Mouse (Mus musculus) midbrain, postnatal 0 days (tissue): ENCODE measurements at regions not wholly inside any gene's neighbourhood (a gene's known extent, or its start where the extent isn't known, plus 50 kb on each side); places are given as distances from the start of the nearest gene placed in this dataset.

ENCODE experiments used
- ATAC-seq: fragments of 200-750 bp; cut with Nextera tagmentation; 2 replicates; pipeline ENCODE4 v1.8.0; 2017; ENCODE audit warnings: moderate number of reproducible peaks, mild to moderate bottlenecking, moderate TSS enrichment, moderate library complexity; ENCODE audit not compliant: low FRiP score
- DNase-seq: peaks from one replicate; pipeline ENCODE4 v3.0.0-alpha.2; 2015; ENCODE audit warnings: low spot score
- H3K27ac ChIP-seq: fragments of 300-500 bp; sonication (generic); 2 replicates; pipeline ENCODE4 v1.5.1; 2014; ENCODE audit warnings: low read depth, mild to moderate bottlenecking, low read length, mixed read lengths
- H3K27me3 ChIP-seq: fragments of 300-500 bp; sonication (generic); 2 replicates; pipeline ENCODE4 v1.6.1; 2014; ENCODE audit warnings: low read length, control low read depth, mixed read lengths; ENCODE audit not compliant: insufficient read depth
- H3K36me3 ChIP-seq: fragments of 300-500 bp; sonication (generic); 2 replicates; pipeline ENCODE4 v1.6.1; 2014; ENCODE audit warnings: low read length, control low read depth, mixed read lengths; ENCODE audit not compliant: insufficient read depth
- H3K4me1 ChIP-seq: fragments of 300-500 bp; sonication (generic); 2 replicates; pipeline ENCODE4 v1.6.1; 2014; ENCODE audit warnings: mild to moderate bottlenecking, control low read depth, antibody characterized with exemption, low read length, mixed read lengths; ENCODE audit not compliant: insufficient read depth
- H3K4me2 ChIP-seq: fragments of 300-500 bp; sonication (generic); 2 replicates; pipeline ENCODE4 v1.6.1; 2014; ENCODE audit warnings: low read depth, mild to moderate bottlenecking, low read length, mixed read lengths; ENCODE audit not compliant: poor library complexity, severe bottlenecking
- H3K4me3 ChIP-seq: fragments of 300-500 bp; sonication (generic); 2 replicates; pipeline ENCODE4 v1.5.1; 2014; ENCODE audit warnings: low read depth, mild to moderate bottlenecking, low read length, moderate library complexity
- H3K9ac ChIP-seq: fragments of 300-500 bp; sonication (generic); replicated peaks from 2 replicates; pipeline ENCODE4 v1.6.1; 2014; ENCODE audit warnings: mild to moderate bottlenecking, low read length, moderate library complexity, mixed read lengths; ENCODE audit not compliant: poor library complexity, severe bottlenecking
- H3K9me3 ChIP-seq: fragments of 300-500 bp; sonication (generic); 2 replicates; pipeline ENCODE4 v1.6.1; 2016; ENCODE audit warnings: low read length, control low read depth
- CTCF ChIP-seq: IDR thresholded peaks from 2 replicates; pipeline ENCODE4 v1.5.1; 2016; ENCODE audit warnings: antibody characterized with exemption, mild to moderate bottlenecking
- WGBS: fragments of 180-500 bp; shearing (Covaris S2); extraction: QIAGEN DNeasy Blood & Tissue Kit; methylation state at CpG from one replicate; pipeline ENCODE4 v1.1.7; 2014; 5-methylcytosine and 5-hydroxymethylcytosine counted together

DNA sequence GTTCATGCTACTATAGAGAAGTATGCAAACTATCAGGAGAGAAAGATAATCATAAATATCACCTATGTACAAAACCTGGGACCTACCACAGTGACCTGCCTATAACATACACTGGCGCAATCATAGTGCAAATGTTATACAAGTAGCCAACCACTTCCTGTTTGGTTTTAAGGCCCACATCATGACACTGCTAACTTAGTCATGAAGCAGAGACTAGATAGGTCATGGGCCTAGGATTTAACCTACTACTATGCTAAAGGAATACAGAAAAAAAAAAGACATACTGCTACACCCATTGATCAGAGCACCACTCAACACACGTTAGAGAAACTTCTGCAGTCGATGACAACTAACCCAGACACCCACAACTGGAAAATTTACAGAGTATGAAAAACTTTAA lies 498.6 kb upstream of the Acvr2a start:
- TF ChIP-seq CTCF, result no peak
- Histone ChIP-seq H3K4me2 (no peak overlapping the region), H3K27me3 (no peaks in the 10 kb centered on the region), H3K4me3 (no peak overlapping the region), H3K27ac (no peak overlapping the region), H3K36me3 (no peaks in the 10 kb centered on the region), H3K9me3 (no peaks in the 10 kb centered on the region), H3K9ac (no peak overlapping the region), H3K4me1 (peaks cover 2% of the 10 kb centered on the region; the same call in 1 of the 2 replicates)
- no peak for ATAC-seq
- no peak for DNase-seq
- 92% methylated on average over 3 of the region's 3 CpGs for WGBS

DNA sequence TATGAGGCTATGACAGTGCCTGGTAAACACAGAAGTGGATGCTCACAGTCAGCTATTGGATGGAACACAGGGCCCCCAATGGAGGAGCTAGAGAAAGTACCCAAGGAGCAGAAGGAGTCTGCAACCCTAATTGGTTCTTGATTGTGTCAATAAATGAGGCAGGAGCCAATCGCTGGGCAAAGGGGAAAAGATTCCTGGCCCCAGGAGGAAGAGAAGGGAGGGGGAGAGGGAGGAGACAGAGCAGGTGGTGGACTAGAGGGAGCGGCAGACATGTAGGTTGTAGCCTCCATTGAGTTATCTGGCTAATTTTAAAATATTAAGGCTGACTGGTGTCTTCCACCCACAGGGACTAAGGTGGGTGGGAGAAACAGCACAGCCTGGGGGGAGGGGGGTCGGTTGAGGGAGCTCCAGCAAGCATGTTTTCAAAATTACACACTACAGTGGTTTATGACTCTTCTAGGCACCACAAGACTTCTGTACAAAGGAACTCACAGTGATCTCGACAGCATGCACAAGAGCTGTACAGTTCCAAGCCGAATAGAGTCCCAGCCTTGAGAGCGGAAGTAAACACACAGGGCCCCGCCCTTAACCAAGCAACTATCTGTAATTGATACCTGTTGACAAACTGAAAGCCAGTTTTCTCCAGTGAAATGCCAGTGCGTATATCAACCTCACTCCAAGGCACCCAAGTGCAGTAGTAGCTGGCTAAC lies 497.6 kb upstream of the Acvr2a start:
- H3K4me1 ChIP-seq, result peaks cover 2% of the 10 kb centered on the region; the same call in 1 of the 2 replicates
- H3K4me3 ChIP-seq, result no peak overlapping the region
- no peak overlapping the region for H3K4me2 ChIP-seq
- H3K9ac ChIP-seq, result no peak overlapping the region
- 85% methylated on average over 8 of the region's 8 CpGs for WGBS
- ATAC-seq, result no peak
- no peaks in the 10 kb centered on the region for H3K36me3 ChIP-seq
- H3K27me3 ChIP-seq, result no peaks in the 10 kb centered on the region
- no peaks in the 10 kb centered on the region for H3K9me3 ChIP-seq
- DNase-seq, result no peak
- no peak for TF ChIP-seq CTCF
- no peak overlapping the region for H3K27ac ChIP-seq

GRCm38 (mm10) chr2:48317821-48318220 lies 496.1 kb upstream of the Acvr2a start:
- H3K4me1 ChIP-seq, result peaks cover 2% of the 10 kb centered on the region; the same call in 1 of the 2 replicates
- 0 out of 2 replicates have a peak overlapping the region, but pooled peaks have one; percentile 9 for H3K4me2 ChIP-seq
- 53% methylated on average over 7 of the region's 7 CpGs for WGBS
- DNase-seq, result peak; percentile 42
- H3K4me3 ChIP-seq, result no peak overlapping the region
- H3K9ac ChIP-seq, result no peak overlapping the region
- peak; percentile 41; the same call in 1 of the 2 replicates for ATAC-seq
- no peaks in the 10 kb centered on the region for H3K27me3 ChIP-seq
- no peaks in the 10 kb centered on the region for H3K36me3 ChIP-seq
- H3K27ac ChIP-seq, result no peak overlapping the region
- H3K9me3 ChIP-seq, result no peaks in the 10 kb centered on the region
- TF ChIP-seq CTCF, result no peak

DNA sequence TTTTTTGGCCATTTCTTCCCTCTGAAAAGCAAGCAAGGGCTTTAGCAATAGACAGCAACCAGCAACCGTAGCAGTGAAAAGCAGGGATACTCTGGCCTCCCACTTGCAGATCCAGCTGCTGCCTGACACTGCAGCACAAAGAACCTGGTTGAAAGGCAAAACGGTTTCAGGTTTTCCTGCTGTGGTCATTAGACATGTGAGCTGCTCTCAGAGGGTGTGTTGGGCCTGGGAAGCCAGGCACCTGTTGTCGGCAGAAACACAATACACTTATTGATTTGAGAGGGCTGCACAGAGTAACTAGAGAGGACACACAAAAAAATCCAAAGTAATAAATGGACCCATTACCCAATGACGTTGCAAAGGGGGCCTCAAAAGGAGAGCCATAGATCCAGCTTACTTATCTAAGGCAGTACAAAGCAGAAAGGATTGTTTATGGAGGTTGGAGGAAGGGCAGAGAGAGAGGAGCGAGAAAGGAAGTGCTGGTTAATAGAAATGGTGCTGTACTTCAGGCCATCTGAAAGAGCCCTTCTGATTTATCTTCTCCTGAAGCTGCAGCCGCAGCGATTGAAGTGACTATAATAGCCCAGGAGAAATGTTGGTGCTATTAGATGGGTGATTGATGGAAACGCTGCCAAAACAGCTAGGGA lies 495.4 kb upstream of the Acvr2a start:
- H3K4me3 ChIP-seq, result no peak overlapping the region
- no peak overlapping the region for H3K27ac ChIP-seq
- no peaks in the 10 kb centered on the region for H3K36me3 ChIP-seq
- no peak overlapping the region for H3K9ac ChIP-seq
- TF ChIP-seq CTCF, result no peak
- ATAC-seq (no peak), DNase-seq (peak; percentile 12)
- H3K9me3 ChIP-seq, result no peaks in the 10 kb centered on the region
- H3K4me1 ChIP-seq, result peaks cover 2% of the 10 kb centered on the region; the same call in 1 of the 2 replicates
- H3K4me2 ChIP-seq, result no peak overlapping the region
- H3K27me3 ChIP-seq, result no peaks in the 10 kb centered on the region
- 48% methylated on average over 8 of the region's 8 CpGs for WGBS

DNA sequence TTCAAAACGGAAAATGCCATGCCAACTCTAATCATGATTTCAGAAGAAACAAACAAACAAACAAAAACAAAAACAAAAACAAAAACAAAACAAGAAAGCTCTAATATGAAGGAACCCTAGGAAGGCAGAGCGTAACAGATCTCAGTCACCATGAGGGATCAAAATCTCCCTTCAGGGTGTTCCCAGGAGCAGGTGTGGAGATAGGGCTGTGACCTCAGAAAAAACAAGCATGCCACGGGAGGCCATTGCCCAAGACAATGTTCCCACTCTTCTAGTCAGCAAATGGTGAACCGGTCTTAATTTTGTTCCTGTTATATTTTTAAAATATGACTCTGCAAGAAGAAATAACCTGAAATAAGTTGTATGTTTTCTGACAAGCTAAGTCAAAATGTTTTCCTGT lies 492.4 kb upstream of the Acvr2a start:
- Histone ChIP-seq H3K4me3 (no peak overlapping the region), H3K4me2 (no peak overlapping the region), H3K27ac (no peak overlapping the region), H3K4me1 (peaks cover 2% of the 10 kb centered on the region; the same call in 1 of the 2 replicates), H3K27me3 (no peaks in the 10 kb centered on the region), H3K9me3 (no peaks in the 10 kb centered on the region), H3K36me3 (no peaks in the 10 kb centered on the region), H3K9ac (no peak overlapping the region)
- DNase-seq (no peak), ATAC-seq (no peak)
- no peak for TF ChIP-seq CTCF
- WGBS, result 85% methylated on average over 4 of the region's 4 CpGs

GRCm38 (mm10) chr2:48322278-48322677 lies 491.6 kb upstream of the Acvr2a start:
- ATAC-seq, result no peak
- DNase-seq, result no peak
- Histone ChIP-seq H3K27ac (no peak overlapping the region), H3K27me3 (no peaks in the 10 kb centered on the region), H3K36me3 (no peaks in the 10 kb centered on the region), H3K4me1 (peaks cover 2% of the 10 kb centered on the region; the same call in 1 of the 2 replicates), H3K9me3 (no peaks in the 10 kb centered on the region), H3K9ac (no peak overlapping the region), H3K4me3 (no peak overlapping the region), H3K4me2 (no peak overlapping the region)
- WGBS, result 66% methylated on average over 5 of the region's 5 CpGs
- TF ChIP-seq CTCF, result no peak
